Mouse (Mus musculus) embryonic facial prominence, embryonic 12.5 days (tissue): ENCODE measurements around the gene Mnd1. TPM values are rescaled to one million over a fixed set of nuclear protein-coding genes. Genes with fewer than 3 reads are reported as not detected.
A peak's percentile ranks its signal among the peaks of the same experiment; 100 is the strongest.

ENCODE experiments used
- ATAC-seq: fragments of 200-750 bp; cut with Nextera tagmentation; 2 replicates; pipeline ENCODE4 v1.8.0; 2017; ENCODE audit not compliant: insufficient number of reproducible peaks, insufficient read depth, low FRiP score, low TSS enrichment
- H3K27ac ChIP-seq: fragments of 300-500 bp; sonication (generic); 2 replicates; pipeline ENCODE4 v1.5.1; 2016; ENCODE audit warnings: mild to moderate bottlenecking
- H3K27me3 ChIP-seq: fragments of 300-500 bp; sonication (generic); 2 replicates; pipeline ENCODE4 v1.6.1; 2016; ENCODE audit warnings: mild to moderate bottlenecking, moderate library complexity
- H3K36me3 ChIP-seq: fragments of 300-500 bp; sonication (generic); 2 replicates; pipeline ENCODE4 v1.6.1; 2016; ENCODE audit warnings: mild to moderate bottlenecking
- H3K4me1 ChIP-seq: fragments of 300-500 bp; sonication (generic); 2 replicates; pipeline ENCODE4 v1.6.1; 2016
- H3K4me2 ChIP-seq: fragments of 300-500 bp; sonication (generic); replicated peaks from 2 replicates; pipeline ENCODE4 v1.6.1; 2016; ENCODE audit warnings: mild to moderate bottlenecking, moderate library complexity
- H3K4me3 ChIP-seq: fragments of 300-500 bp; sonication (generic); 2 replicates; pipeline ENCODE4 v1.5.1; 2016; ENCODE audit warnings: mild to moderate bottlenecking
- H3K9ac ChIP-seq: fragments of 300-500 bp; sonication (generic); 2 replicates; pipeline ENCODE4 v1.6.1; 2016; ENCODE audit warnings: mild to moderate bottlenecking, moderate library complexity
- H3K9me3 ChIP-seq: fragments of 300-500 bp; sonication (generic); 2 replicates; pipeline ENCODE4 v1.6.1; 2016; ENCODE audit warnings: mild to moderate bottlenecking, moderate library complexity
- WGBS: fragments of 180-500 bp; shearing (Covaris S2); methylation state at CpG from one replicate; pipeline ENCODE4 v1.1.7; 2016; 5-methylcytosine and 5-hydroxymethylcytosine counted together
- polyA plus RNA-seq: library from polyadenylated mRNA; unstranded; fragments of >200 nt; fragmentation: Nextera tagmentation; extraction: Ambion mirVana; gene quantifications from 2 replicates; pipeline ENCODE4 v1.2.1, GENCODE M21; 2016

Mnd1 gene
- polyA plus RNA-seq, 1 experiment from 2014 or later: 15.7 TPM

- Histone ChIP-seq H3K27me3 (no peaks in the 10 kb centered on the region), H3K4me2 (peak overlapping the region; percentile 86), H3K9ac (peak overlapping the region; percentile 94), H3K4me1 (peaks cover 22% of the 10 kb centered on the region), H3K27ac (peak overlapping the region; percentile 94), H3K36me3 (0 out of 2 replicates have a peak, but pooled peaks cover 4% of the 10 kb centered on the region), H3K9me3 (no peaks in the 10 kb centered on the region), H3K4me3 (peak overlapping the region; percentile 93)
- under 1% methylated on average over 42 of the region's 42 CpGs for WGBS
- ATAC-seq: peak; percentile 29; the same call in 1 of the 2 replicates
These were observed 116.5 kb downstream of the Mnd1 start for GRCm38 (mm10) chr3:84038981-84039645.

- WGBS: 37% methylated on average over 1 of the region's 1 CpGs
- H3K4me1 ChIP-seq: peaks cover 31% of the 10 kb centered on the region
- peak overlapping the region; percentile 86 for H3K4me2 ChIP-seq
- H3K27ac ChIP-seq: no peak overlapping the region
- peak overlapping the region; percentile 93 for H3K4me3 ChIP-seq
- no peak for ATAC-seq
- H3K27me3 ChIP-seq: no peaks in the 10 kb centered on the region
- peak overlapping the region; percentile 94; the same call in 1 of the 2 replicates for H3K9ac ChIP-seq
- no peaks in the 10 kb centered on the region for H3K9me3 ChIP-seq
- 0 out of 2 replicates have a peak, but pooled peaks cover 12% of the 10 kb centered on the region for H3K36me3 ChIP-seq
These were observed 117.5 kb downstream of the Mnd1 start for GRCm38 (mm10) chr3:84038126-84038525.

Other genes starting within 250 kb of the Mnd1 start
- 74.9 and 84.7 TPM in 2 replicates for gene Tmem131l, start 115.6 kb downstream of the Mnd1 start, polyA plus RNA-seq
- 0.97 and 1.00 TPM in 2 replicates for gene Gm6525, start 18.3 kb upstream of the Mnd1 start, polyA plus RNA-seq
- 38.2 and 39.2 TPM in 2 replicates for gene Trim2, start 151.1 kb upstream of the Mnd1 start, polyA plus RNA-seq